Mouse (Mus musculus): ENCODE data around the gene Ints6. TPM values are rescaled to one million over a fixed set of nuclear protein-coding genes. Genes with fewer than 3 reads are reported as not detected.

The Ints6 gene
- polyA plus RNA-seq (2017; shearing (Covaris generic)) = 73.4 TPM

GRCm38 (mm10) chr14:62761036-62761881 is at the start of gene Ints6:
TSS of gene Ints6 (minus strand) at chr14:62761169.

DNA sequence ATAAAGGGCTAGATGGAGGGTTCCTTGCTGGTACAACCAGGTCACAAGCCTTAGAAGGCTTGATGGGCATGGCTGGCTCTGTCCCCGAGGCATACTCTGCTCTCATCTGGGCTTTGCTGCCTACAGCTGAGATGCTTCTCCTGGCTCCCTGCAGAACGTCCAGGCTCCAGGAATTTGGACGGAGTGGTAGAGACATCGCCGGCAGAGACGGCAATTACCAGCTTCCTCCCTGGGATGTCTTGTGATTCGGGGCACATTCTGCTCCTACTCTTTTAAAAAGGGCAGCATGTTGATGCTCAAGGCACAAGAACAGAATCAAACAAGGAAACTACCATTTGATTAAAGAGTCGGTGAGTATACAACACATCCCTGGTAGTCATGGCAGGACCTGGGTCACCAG is 97.6 kb downstream of the Ints6 start, which contains the start of gene Serpine3:
Gene Serpine3, plus strand, starts transcription at position 301 of the 400 bp plus-strand sequence.

Other genes starting within 250 kb of the Ints6 start
- not detected for gene Fam124a, start 205.4 kb downstream of the Ints6 start, polyA plus RNA-seq (2017; shearing (Covaris generic))
- not detected for gene Gm4131, start 194.2 kb downstream of the Ints6 start, polyA plus RNA-seq (2017; shearing (Covaris generic))
- not detected for gene Serpine3, start 97.5 kb downstream of the Ints6 start, polyA plus RNA-seq (2017; shearing (Covaris generic))
- 6.5 TPM for gene Wdfy2, start 76.5 kb upstream of the Ints6 start, polyA plus RNA-seq (2017; shearing (Covaris generic))
- gene Defb48, start 223.3 kb upstream of the Ints6 start, polyA plus RNA-seq (2017; shearing (Covaris generic)) = not detected
- not detected for gene Defb47, start 236.9 kb upstream of the Ints6 start, polyA plus RNA-seq (2017; shearing (Covaris generic))

All from naive thymus-derived CD4-positive, alpha-beta T cell, adult 5 months (primary cell).